Mouse (Mus musculus) hindbrain, embryonic 10.5 days (tissue): ENCODE results near the gene Lgals9. TPM values are rescaled to one million over a fixed set of nuclear protein-coding genes. Genes with fewer than 3 reads are reported as not detected.

Experiments
- DNase-seq: peaks from one replicate; pipeline ENCODE4 v3.0.0-alpha.2; 2017; ENCODE audit warnings: low spot score
- H3K27ac ChIP-seq: fragments of 300-500 bp; sonication (generic); 2 replicates; pipeline ENCODE4 v1.5.1; 2016; ENCODE audit warnings: mild to moderate bottlenecking, moderate library complexity
- H3K27me3 ChIP-seq: fragments of 300-500 bp; sonication (generic); 2 replicates; pipeline ENCODE4 v1.6.1; 2016; ENCODE audit warnings: mild to moderate bottlenecking; ENCODE audit not compliant: poor library complexity, insufficient read depth, severe bottlenecking
- H3K36me3 ChIP-seq: fragments of 300-500 bp; sonication (generic); 2 replicates; pipeline ENCODE4 v1.6.1; 2016; ENCODE audit warnings: mild to moderate bottlenecking, moderate library complexity
- H3K4me1 ChIP-seq: fragments of 300-500 bp; sonication (generic); replicated peaks from 2 replicates; pipeline ENCODE4 v1.6.1; 2016; ENCODE audit warnings: mild to moderate bottlenecking
- H3K4me3 ChIP-seq: fragments of 300-500 bp; sonication (generic); 2 replicates; pipeline ENCODE4 v1.5.1; 2016; ENCODE audit warnings: mild to moderate bottlenecking, moderate library complexity
- H3K9me3 ChIP-seq: fragments of 300-500 bp; sonication (generic); 2 replicates; pipeline ENCODE4 v1.6.1; 2016; ENCODE audit warnings: mild to moderate bottlenecking, moderate library complexity
- WGBS: fragments of 180-500 bp; shearing (Covaris S2); methylation state at CpG from one replicate; pipeline ENCODE4 v1.1.7; 2016; 5-methylcytosine and 5-hydroxymethylcytosine counted together
- polyA plus RNA-seq: library from polyadenylated mRNA; unstranded; fragments of >200 nt; fragmentation: Nextera tagmentation; extraction: Ambion mirVana; gene quantifications from 2 replicates; pipeline ENCODE4 v1.2.1, GENCODE M21; 2016

Gene Lgals9
- polyA plus RNA-seq, 1 experiment from 2014 or later, result 5.7 TPM

DNA sequence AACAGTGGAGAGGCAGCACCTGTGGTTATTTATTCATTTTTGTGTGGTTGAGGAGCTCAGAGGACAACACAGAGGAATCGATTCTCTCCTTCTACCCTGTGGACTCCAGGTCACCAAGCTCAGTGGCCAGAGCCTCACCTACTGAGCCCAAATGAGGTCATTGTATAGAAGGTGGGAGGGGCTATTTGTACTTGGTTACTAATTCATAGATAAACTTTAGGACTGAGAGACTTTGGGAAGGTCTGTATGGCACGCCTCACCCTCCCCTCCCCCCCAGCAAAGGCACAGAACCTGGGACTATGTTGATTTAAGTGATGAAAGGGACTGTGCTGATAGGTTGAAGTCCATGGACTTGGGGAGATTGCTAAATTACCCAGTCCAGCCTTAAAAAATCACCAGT lies 2.7 kb downstream of the Lgals9 start:
- H3K9me3 ChIP-seq, result no peaks in the 10 kb centered on the region
- no peak overlapping the region for H3K4me3 ChIP-seq
- WGBS, result 87% methylated on average over 2 of the region's 2 CpGs
- 0 out of 2 replicates have a peak, but pooled peaks cover 2% of the 10 kb centered on the region for H3K4me1 ChIP-seq
- H3K27me3 ChIP-seq, result no peaks in the 10 kb centered on the region
- H3K36me3 ChIP-seq, result no peaks in the 10 kb centered on the region
- no peak overlapping the region for H3K27ac ChIP-seq
- DNase-seq, result no peak

DNA sequence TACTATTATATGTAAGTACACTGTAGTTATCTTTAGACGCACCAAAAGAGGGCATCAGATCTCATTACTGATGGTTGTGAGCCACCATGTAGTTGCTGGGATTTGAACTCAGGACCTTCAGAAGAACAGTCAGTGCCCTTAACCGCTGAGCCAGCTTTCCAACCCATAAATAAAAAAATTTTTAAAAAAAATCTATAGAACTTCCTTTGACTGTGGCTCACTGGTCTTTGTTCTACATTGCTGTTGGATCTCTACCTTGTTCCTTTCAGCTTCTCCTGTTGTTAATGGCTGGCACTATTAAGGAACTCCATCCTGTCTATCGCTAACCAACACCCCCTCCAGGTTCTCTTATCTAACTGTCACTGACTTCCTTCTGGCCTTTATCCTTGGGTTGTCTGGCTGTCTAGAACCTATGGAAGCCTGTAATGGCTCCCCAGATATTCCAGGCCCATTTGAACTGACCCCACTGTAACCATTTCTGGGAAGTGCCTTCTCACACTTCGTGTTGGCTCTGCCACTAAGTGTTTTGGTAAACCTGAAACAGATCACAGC lies 4.6 kb downstream of the Lgals9 start:
- DNase-seq, result no peak
- WGBS, result 83% methylated on average over 4 of the region's 4 CpGs
- no peak overlapping the region for H3K4me3 ChIP-seq

DNA sequence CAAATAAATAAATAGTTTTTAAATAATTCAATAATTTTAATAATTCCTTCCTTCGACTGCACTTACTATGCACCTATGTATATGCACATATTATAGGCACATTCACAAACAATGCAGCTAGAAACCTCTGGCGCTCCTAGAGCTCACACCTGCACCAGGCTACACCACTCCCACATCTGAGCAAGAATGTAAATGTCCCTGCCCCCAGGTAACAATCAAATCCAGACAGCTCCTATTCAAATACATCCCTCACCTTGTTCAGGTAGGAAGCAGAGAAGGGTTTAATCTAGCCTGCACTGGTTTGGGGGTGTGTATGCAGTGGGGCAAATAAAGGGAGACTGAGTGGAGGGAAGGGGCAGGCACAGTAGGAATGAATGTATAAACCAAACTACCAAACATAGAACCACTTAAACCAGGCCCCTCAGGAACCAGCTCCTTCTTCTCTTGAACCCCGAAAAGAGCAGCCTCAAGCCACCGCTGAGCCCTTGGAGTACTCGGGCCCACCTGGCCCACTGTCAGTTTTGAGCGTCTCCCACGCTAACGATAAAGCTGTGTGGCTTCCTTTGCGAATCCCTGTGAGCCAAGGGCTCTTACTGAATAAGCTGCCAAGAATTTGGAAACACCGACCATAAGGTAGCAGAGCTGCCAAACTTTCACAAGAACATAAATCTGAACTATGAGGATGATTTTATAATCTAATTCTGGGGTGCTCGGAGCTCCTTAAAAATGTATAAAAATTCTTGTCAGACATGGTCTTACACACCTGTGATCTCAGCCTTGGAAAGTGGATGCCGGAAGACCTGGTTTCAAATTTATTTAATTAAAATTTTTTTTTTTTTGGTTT lies 6.3 kb downstream of the Lgals9 start:
- Histone ChIP-seq H3K4me3 (no peak overlapping the region), H3K36me3 (no peaks in the 10 kb centered on the region), H3K4me1 (peaks cover 12% of the 10 kb centered on the region), H3K9me3 (no peaks in the 10 kb centered on the region), H3K27me3 (no peaks in the 10 kb centered on the region), H3K27ac (no peak overlapping the region)
- 91% methylated on average over 12 of the region's 12 CpGs for WGBS
- no peak for DNase-seq

More for the DNA sequence above, 4.6 kb downstream of the Lgals9 start:
- Histone ChIP-seq H3K36me3 (no peaks in the 10 kb centered on the region), H3K27me3 (no peaks in the 10 kb centered on the region), H3K27ac (no peak overlapping the region), H3K4me1 (0 out of 2 replicates have a peak, but pooled peaks cover 3% of the 10 kb centered on the region), H3K9me3 (no peaks in the 10 kb centered on the region)

DNA sequence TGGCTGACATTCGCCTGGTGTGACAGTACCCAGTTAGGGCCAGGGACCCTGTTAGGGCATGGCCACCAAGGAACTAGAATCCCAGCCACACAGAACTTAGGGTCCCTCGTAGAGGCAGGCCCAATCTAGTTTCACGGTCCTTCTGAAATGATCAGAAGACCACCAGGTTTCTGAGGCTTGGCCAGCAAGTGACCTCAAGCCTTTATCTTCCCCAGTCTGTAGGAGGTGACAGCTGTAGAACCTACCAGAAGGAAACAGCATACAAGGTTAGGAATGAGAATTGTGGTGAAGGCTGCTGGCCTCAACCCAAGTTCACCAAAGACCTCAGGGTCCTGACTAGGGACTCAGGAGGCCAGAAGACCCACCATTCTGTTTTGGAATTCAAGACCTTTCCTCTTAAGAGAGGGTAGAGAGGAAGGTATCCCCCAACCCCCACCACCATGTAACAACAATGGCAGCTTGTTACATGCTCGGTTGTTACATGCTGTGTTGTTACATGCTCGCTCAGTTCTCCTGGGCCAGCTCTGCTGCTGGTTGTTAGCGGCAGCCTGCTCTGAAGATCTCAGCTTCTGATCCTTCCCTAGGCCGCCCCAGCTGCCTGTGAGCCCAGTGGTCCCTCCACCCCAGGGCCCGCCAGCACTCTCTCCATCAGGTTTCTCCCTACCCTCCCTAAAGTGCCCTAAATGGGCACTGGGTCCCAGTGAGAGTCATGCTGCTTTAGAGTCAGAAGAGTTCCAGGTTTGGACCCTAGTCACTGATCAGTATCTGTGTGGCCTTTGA lies 7.8 kb downstream of the Lgals9 start:
- Histone ChIP-seq H3K36me3 (no peaks in the 10 kb centered on the region), H3K27me3 (no peaks in the 10 kb centered on the region), H3K9me3 (no peaks in the 10 kb centered on the region), H3K27ac (no peak overlapping the region), H3K4me3 (no peak overlapping the region), H3K4me1 (peaks cover 26% of the 10 kb centered on the region)
- no peak for DNase-seq
- WGBS, result 76% methylated on average over 8 of the region's 8 CpGs

DNA sequence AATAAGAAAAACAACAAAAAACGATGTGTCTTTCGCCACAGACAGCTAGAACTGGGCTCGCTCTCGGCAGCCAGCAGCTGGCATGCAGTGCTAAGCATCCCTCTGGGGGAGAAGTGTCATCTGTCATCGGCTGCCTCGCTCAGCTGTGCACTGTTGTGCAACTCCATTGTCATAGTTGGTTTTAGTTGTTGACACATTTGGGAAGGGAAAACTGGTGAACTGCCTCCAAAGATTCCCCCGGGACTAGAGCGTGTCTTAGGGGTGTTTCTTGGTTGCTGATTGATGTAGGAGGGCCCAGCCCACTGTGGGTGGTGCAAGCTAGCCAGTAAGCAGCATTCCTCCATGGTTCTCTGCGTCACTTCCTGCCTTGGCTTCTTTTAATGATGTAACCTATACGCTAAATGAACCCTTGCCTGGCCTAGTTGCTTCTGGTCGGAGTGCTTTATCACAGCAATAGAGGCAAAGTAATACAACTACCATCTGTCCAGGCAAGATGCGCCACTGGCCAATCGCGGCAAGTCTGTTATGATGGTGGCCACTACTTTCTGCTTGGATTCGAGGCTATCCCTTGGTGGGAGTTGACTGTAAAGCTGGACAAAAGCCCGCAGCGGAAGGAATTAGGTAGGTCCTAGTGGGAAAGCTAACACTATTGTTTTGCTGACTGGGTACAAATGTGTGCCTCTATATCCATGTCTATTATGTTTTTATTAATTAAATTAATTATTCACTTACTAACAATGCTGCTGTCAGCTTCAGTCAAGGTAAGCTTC lies 11.2 kb downstream of the Lgals9 start:
- Histone ChIP-seq H3K4me1 (peaks cover 27% of the 10 kb centered on the region), H3K4me3 (no peak overlapping the region), H3K27me3 (no peaks in the 10 kb centered on the region), H3K27ac (peak overlapping the region; percentile 64; the same call in 1 of the 2 replicates), H3K36me3 (no peaks in the 10 kb centered on the region), H3K9me3 (no peaks in the 10 kb centered on the region)
- WGBS, result 68% methylated on average over 17 of the region's 17 CpGs
- DNase-seq, result peak; percentile 51

DNA sequence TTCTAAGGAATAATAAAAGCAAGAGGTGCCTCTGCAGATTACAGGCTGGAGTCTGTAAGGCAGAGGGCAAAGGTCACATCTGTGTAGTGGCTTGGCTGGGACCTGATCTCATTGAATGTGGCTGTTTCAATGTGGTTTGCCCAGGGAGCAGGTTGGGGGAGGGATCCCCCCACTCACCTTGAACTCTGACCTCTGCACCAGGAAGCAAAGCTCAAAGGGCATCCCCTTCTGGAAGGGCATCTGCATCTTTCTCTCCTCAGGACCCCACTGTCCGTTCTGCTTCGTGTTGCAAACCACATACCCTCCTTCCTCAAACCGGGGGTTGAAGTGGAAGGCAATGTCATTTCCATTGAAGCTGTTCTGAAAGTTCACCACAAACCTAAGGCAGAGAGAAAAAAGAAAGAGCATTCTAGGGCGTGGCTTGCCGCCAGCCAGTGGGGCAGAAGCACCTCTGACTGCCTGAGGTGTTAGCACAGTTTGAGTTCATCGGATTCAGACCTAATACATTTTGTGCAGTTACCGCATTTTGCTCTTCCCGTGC lies 11.9 kb downstream of the Lgals9 start:
- 58% methylated on average over 8 of the region's 8 CpGs for WGBS

DNA sequence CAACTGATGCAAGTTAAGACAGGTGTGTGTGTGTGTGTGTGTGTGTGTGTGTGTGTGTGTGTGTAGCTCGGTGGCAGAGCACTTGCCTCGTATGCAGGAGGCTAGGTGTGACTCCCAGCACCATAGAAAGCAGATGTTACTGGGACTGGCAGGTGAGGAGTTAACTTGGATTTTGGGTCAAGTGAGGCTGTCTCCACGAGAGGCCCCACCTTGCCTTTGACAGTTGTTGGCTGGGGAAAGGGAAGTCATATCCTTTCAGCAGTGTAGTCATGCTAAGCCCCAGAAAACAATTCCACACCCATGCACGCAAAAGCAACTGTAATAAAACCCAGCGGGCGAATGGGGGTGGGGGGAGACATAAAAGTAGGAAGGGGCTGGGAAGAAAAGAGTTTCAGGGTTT lies 12.4 kb downstream of the Lgals9 start:
- peaks cover 32% of the 10 kb centered on the region for H3K4me1 ChIP-seq
- no peaks in the 10 kb centered on the region for H3K9me3 ChIP-seq
- H3K27me3 ChIP-seq, result no peaks in the 10 kb centered on the region
- 64% methylated on average over 6 of the region's 6 CpGs for WGBS
- no peaks in the 10 kb centered on the region for H3K36me3 ChIP-seq
- DNase-seq, result no peak
- H3K4me3 ChIP-seq, result no peak overlapping the region
- H3K27ac ChIP-seq, result peak overlapping the region; percentile 64; the same call in 1 of the 2 replicates

More for the DNA sequence above, 11.9 kb downstream of the Lgals9 start:
- Histone ChIP-seq H3K36me3 (no peaks in the 10 kb centered on the region), H3K4me1 (peaks cover 31% of the 10 kb centered on the region), H3K4me3 (no peak overlapping the region), H3K27ac (peak overlapping the region; percentile 64), H3K27me3 (no peaks in the 10 kb centered on the region), H3K9me3 (no peaks in the 10 kb centered on the region)
- DNase-seq, result peak; percentile 62

DNA sequence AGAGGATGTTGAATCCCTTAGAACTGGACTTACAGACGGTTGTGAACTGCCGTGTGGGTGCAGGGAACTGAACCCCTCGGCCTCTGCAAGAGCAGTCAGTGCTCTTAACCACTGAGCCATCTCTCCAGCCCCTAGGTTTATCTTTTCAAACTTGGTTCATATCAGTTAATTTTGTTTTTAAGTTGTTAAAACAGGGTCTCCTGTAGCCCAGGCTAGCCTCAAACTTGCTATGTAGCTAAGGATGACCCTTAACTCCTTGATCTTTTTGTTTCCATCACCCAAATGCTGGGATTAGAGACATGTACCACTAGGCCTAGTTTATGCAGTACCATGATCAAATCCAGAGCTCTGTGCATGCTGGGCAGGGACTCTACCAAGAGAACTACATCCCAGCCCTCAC lies 13.0 kb downstream of the Lgals9 start:
- no peaks in the 10 kb centered on the region for H3K36me3 ChIP-seq
- WGBS, result 89% methylated on average over 3 of the region's 3 CpGs
- no peaks in the 10 kb centered on the region for H3K27me3 ChIP-seq
- no peak overlapping the region for H3K4me3 ChIP-seq
- no peaks in the 10 kb centered on the region for H3K9me3 ChIP-seq
- peaks cover 29% of the 10 kb centered on the region for H3K4me1 ChIP-seq
- DNase-seq, result no peak
- no peak overlapping the region for H3K27ac ChIP-seq

DNA sequence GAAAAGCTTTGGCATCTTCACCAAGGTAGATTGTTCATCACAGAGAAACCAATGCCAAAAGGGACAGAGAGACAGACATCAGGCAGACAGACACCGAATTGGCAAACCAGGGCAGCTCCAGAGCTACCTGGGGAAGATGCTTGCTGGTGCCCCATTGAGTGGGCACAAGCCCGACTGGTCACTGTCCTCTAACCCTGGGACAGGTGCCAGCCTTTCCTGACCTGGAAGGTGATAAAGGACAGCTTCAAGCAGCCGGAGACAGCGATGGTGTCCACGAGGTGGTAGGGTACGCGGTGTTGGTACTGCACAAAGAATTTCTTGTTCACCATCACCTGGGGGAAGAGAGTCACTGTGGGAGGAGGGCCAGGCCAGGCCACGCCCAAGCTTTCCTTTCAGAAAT lies 13.7 kb downstream of the Lgals9 start:
- Histone ChIP-seq H3K4me1 (peaks cover 29% of the 10 kb centered on the region), H3K27ac (no peak overlapping the region), H3K9me3 (no peaks in the 10 kb centered on the region), H3K36me3 (no peaks in the 10 kb centered on the region), H3K4me3 (no peak overlapping the region), H3K27me3 (no peaks in the 10 kb centered on the region)
- WGBS, result 86% methylated on average over 8 of the region's 8 CpGs
- DNase-seq, result no peak

DNA sequence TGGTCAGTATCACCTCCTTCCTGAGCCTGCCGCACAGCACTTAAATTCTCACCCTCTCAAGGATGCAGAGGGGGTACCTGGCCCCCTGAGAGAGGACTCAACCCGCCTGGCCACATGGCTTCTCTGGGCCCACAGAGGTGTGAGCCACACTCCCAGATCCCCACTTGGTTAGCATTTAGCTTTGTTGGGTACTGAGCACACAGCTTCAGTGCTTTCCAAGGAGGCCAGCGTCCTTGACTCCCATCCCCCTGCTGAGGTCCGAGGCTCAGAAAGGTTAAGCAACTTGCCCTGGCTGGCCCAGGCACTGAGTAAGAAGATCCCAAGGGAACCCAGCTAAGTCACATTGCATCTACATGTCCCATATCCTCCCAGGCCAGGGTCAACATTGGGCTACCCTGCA lies 16.6 kb downstream of the Lgals9 start:
- H3K4me3 ChIP-seq, result no peak overlapping the region
- H3K4me1 ChIP-seq, result peaks cover 17% of the 10 kb centered on the region
- no peaks in the 10 kb centered on the region for H3K9me3 ChIP-seq
- no peaks in the 10 kb centered on the region for H3K27me3 ChIP-seq
- H3K27ac ChIP-seq, result no peak overlapping the region
- DNase-seq, result no peak
- WGBS, result 73% methylated on average over 4 of the region's 4 CpGs
- no peaks in the 10 kb centered on the region for H3K36me3 ChIP-seq

DNA sequence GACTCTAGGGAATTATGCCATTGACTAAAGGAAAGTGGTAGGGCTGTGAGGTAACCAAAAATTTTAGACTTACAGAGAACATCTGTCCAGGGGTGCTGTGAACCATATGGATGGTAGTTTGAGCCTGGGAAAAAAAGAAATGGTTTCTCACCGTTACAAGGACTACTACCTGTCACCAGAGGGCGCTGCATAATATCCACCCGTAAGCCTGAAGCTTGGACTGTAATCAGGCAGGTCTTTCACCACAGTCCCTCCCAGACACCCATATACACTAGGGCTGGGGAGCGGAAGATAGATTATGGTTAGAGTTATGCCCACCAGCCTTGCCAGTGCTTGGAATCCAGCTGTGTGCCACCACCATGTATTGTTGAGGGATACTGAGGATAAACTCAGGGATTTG lies 17.4 kb downstream of the Lgals9 start:
- no peaks in the 10 kb centered on the region for H3K36me3 ChIP-seq
- no peaks in the 10 kb centered on the region for H3K9me3 ChIP-seq
- no peaks in the 10 kb centered on the region for H3K27me3 ChIP-seq
- WGBS, result 31% methylated on average over 4 of the region's 4 CpGs
- H3K4me3 ChIP-seq, result no peak overlapping the region
- H3K4me1 ChIP-seq, result peaks cover 10% of the 10 kb centered on the region
- no peak overlapping the region for H3K27ac ChIP-seq
- DNase-seq, result peak; percentile 29

DNA sequence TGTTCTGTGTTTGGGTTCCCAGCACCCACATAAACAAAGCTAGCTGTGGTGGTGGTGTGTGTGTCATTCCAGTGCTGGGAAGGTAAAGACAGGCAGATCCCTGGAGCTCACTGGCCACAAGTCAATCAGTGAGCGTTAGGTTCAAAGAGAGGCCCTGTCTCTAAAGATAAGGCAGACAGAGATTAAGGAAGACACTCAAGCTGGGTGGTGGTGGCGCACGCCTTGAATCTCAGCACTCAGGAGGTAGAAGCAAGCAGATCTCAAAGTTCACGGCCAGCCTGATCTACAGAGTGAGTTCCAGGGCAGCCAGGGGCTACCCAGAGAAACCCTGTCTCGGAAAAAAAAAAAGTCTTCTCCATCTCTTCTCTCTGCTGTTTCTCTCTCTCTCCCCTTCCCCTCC lies 23.5 kb downstream of the Lgals9 start:
- no peak overlapping the region for H3K27ac ChIP-seq

More for the DNA sequence above, 23.5 kb downstream of the Lgals9 start:
- no peak for DNase-seq
- Histone ChIP-seq H3K4me3 (no peak overlapping the region), H3K27me3 (peaks cover 11% of the 10 kb centered on the region; the same call in 1 of the 2 replicates), H3K36me3 (no peaks in the 10 kb centered on the region), H3K4me1 (no peaks in the 10 kb centered on the region), H3K9me3 (no peaks in the 10 kb centered on the region)
- WGBS, result 79% methylated on average over 5 of the region's 5 CpGs
